Mouse (Mus musculus): ENCODE results near the gene Vmn1r21. TPM values are rescaled to one million over a fixed set of nuclear protein-coding genes. Genes with fewer than 3 reads are reported as not detected.
"Not testable (repeated sequence)": the region's sequence is repeated elsewhere in the genome, so short reads cannot be mapped to it uniquely, and the experiment has no call there.

Gene Vmn1r21
- polyA plus RNA-seq (2014; fragmentation: Nextera tagmentation; extraction: Ambion mirVana) = not detected in 2 replicates

DNA sequence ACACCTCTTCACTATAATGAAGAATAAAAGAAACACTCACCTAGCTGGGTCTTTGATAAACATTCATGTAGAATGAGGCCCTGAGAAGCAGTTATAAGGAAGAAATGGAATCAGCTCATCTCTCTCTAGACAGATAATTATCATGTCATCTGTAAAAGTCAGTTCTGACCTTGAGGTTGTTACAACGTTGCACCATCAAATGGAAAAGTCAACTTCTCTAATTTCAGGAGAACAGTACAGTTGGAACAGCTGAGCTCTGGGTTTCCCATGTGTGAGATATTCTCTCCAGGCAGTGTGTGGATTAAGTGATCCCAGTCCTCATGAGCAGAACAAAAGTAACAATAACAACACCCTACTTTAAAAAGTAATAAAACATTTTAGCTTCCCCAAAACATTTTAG lies at the start of gene Vmn1r21:
Gene Vmn1r21 (minus strand): TSS at position 58 of the 400 bp plus-strand sequence.
- no peak within 1 kb of the TSS for H3K27ac ChIP-seq (ENCODE audit: low read depth, low read length)

DNA sequence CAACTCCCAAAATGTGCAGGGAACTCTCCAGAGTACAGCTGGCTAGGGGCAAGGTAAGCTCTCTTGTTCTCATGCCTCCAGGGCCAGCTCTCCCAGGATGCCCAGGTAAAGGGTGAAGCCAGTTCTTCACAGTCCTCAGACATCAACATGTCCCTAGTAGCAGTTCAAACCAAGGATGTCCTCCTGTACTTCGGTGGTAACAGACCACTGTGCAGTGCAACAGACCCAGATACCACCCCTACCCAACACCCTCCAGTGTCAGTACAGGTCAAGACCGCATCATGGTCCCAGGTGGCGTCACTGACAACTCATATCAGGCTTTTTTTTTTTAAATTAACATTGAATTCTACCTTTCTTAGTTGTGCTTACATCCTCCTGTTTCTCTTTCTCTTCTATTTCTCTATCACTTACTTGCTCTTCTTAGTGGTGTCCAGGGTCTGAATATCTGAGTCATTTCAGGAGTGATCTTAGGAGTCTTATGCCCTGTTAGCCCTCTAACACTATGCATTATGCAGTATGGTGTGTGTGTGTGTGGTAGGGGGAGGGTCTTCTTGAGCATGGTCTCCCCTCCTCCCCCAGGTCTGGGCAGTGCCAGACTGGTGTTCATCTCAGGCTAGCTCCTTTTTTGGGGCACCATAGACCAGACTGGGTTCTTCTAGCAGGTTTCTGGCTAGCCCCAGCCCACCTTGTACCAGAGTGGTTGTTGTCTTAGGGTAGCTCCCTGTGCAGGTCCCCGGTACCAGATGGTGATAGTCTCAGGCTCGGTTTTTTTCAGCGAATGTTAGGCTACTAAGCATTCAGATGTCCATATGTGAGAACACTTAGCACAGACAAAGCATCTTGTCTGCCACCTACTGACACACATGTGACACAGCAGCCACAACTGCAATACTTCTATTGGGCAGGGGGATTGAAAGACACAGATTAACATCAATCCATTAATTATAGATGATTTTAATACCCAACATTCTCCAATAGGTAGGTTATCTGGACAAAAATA lies 9.2 kb upstream of the Vmn1r21 start:
- Histone ChIP-seq H3K9ac (ENCODE audit: low read length) (no peak overlapping the region), H3K9me3 (ENCODE audit: control insufficient read depth, low read length) (no peaks in the 10 kb centered on the region), H3K4me1 (ENCODE audit: control insufficient read depth, insufficient read depth, low read length) (no peaks in the 10 kb centered on the region), H3K4me3 (ENCODE audit: low read depth, low read length) (no peak overlapping the region), H3K27ac (ENCODE audit: low read depth, low read length) (no peak overlapping the region), H3K4me2 (ENCODE audit: low read depth) (no peak overlapping the region), H3K27me3 (ENCODE audit: control insufficient read depth, insufficient read depth, low read length) (no peaks in the 10 kb centered on the region), H3K36me3 (ENCODE audit: control insufficient read depth, insufficient read depth, low read length) (no peaks in the 10 kb centered on the region)
- DNase-seq (ENCODE audit: low spot score) = peak; percentile 33
- 57% methylated on average over 6 of the region's 6 CpGs for WGBS
- peak; percentile 89 for ATAC-seq (ENCODE audit: insufficient read depth, low FRiP score, low TSS enrichment)

More for the DNA sequence above, at the start of gene Vmn1r21:
- no peak for DNase-seq (ENCODE audit: low spot score)
- H3K36me3 ChIP-seq (ENCODE audit: control insufficient read depth, insufficient read depth, low read length) = no peaks in the 10 kb centered on the region
- H3K4me3 ChIP-seq (ENCODE audit: low read depth, low read length) = no peak within 1 kb of the TSS
- no peaks in the 10 kb centered on the region for H3K4me1 ChIP-seq (ENCODE audit: control insufficient read depth, insufficient read depth, low read length)
- no peak for ATAC-seq (ENCODE audit: insufficient read depth, low FRiP score, low TSS enrichment)
- WGBS = 54% methylated on average over 1 of the region's 1 CpGs
- no peaks in the 10 kb centered on the region for H3K27me3 ChIP-seq (ENCODE audit: control insufficient read depth, insufficient read depth, low read length)
- H3K9ac ChIP-seq (ENCODE audit: low read length) = no peak within 1 kb of the TSS
- no peaks in the 10 kb centered on the region for H3K9me3 ChIP-seq (ENCODE audit: control insufficient read depth, low read length)
- no peak within 1 kb of the TSS for H3K4me2 ChIP-seq (ENCODE audit: low read depth)

DNA sequence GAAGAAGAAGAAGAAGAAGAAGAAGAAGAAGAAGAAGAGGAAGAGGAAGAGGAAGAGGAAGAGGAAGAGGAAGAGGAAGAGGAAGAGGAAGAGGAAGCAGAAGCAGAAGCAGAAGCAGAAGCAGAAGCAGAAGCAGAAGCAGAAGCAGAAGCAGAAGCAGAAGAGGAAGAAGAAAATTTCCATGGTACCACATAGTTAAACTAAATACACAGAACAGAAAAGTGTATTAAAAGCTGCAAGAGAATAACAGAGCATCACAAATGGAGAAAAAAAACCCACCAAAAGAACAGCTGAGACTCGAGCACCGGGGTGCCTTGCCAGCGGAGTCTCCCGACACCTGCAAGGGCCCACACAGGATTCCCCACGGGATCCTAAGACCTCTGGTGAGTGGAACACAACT lies 1.0 kb upstream of the Vmn1r21 start:
- H3K4me3 ChIP-seq (ENCODE audit: low read depth, low read length); H3K9ac ChIP-seq (ENCODE audit: low read length); H3K4me2 ChIP-seq (ENCODE audit: low read depth); H3K36me3 ChIP-seq (ENCODE audit: control insufficient read depth, insufficient read depth, low read length); H3K27me3 ChIP-seq (ENCODE audit: control insufficient read depth, insufficient read depth, low read length); DNase-seq (ENCODE audit: low spot score); H3K4me1 ChIP-seq (ENCODE audit: control insufficient read depth, insufficient read depth, low read length); ATAC-seq (ENCODE audit: insufficient read depth, low FRiP score, low TSS enrichment); H3K27ac ChIP-seq (ENCODE audit: low read depth, low read length); H3K9me3 ChIP-seq (ENCODE audit: control insufficient read depth, low read length): not testable (repeated sequence)
- 91% methylated on average over 5 of the region's 5 CpGs for WGBS

DNA sequence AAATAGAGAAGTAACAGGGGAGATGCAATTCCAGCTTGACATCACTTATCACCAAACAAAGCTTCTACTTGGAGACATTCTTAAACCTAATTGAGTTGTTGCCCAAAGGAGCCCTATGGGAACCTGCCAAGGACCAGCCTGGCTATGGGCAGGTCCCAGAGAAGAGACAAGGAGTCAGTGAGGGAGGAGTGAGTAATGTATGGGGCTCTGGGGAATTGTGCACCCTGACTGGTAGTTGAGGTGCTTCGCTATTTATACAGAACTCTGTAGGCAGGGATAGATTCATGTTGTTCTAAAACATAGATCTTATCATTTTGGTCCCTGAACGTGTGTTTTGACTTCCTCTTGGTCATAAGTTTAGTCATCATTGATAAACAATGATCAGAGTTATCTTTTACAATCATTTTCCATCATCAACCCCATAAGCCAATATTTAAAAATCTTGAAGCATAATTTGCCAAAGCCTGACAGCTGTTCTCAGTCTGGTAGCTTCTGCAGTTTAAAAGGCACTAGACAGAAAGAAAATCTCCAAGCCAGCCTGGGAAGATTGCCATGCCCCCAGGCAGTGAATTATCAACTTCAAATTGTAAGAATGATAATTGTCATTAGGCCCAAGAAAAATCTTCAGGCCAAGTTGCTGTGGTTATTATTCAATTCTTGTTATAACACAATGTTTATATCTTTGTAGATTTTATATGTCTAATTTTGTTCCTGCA lies 10.3 kb downstream of the Vmn1r21 start:
- no peaks in the 10 kb centered on the region for H3K4me1 ChIP-seq (ENCODE audit: control insufficient read depth, insufficient read depth, low read length)

DNA sequence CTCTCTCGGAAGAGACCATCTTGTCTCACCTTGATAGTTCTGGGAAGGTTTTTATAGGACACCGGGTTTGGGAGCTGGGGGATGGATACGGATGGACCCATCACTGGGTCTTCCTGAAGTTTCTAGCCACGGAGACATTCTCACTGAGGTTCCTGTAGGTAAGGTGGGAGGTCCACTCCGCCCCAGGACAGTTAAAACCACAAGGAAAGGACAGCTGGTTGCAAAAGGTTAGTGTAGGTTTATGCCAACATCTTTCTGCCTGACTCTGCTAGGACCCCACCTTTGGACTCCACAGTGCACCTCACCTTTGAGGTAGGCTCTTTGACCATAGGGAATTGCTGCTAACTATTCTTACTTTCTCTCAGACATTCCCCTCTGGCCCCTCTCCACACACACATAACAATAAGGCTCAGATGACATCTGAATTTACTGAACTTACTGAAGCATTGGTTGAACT lies 24.9 kb downstream of the Vmn1r21 start:
- Histone ChIP-seq H3K4me3 (ENCODE audit: low read depth, low read length) (peak overlapping the region; percentile 94), H3K9me3 (ENCODE audit: control insufficient read depth, low read length) (no peaks in the 10 kb centered on the region), H3K9ac (ENCODE audit: low read length) (peak overlapping the region; percentile 99), H3K27ac (ENCODE audit: low read depth, low read length) (no peak overlapping the region), H3K4me1 (ENCODE audit: control insufficient read depth, insufficient read depth, low read length) (no peaks in the 10 kb centered on the region), H3K4me2 (ENCODE audit: low read depth) (peak overlapping the region; percentile 59), H3K27me3 (ENCODE audit: control insufficient read depth, insufficient read depth, low read length) (no peaks in the 10 kb centered on the region), H3K36me3 (ENCODE audit: control insufficient read depth, insufficient read depth, low read length) (no peaks in the 10 kb centered on the region)
- ATAC-seq (ENCODE audit: insufficient read depth, low FRiP score, low TSS enrichment) = 0 out of 2 replicates have a peak, but pooled peaks have one; percentile 1
- DNase-seq (ENCODE audit: low spot score) = no peak
- WGBS = 14% methylated on average over 5 of the region's 5 CpGs

More for the DNA sequence above, 10.3 kb downstream of the Vmn1r21 start:
- 67% methylated on average over 2 of the region's 2 CpGs for WGBS
- Histone ChIP-seq H3K27me3 (ENCODE audit: control insufficient read depth, insufficient read depth, low read length) (no peaks in the 10 kb centered on the region), H3K27ac (ENCODE audit: low read depth, low read length) (no peak overlapping the region), H3K9ac (ENCODE audit: low read length) (no peak overlapping the region), H3K36me3 (ENCODE audit: control insufficient read depth, insufficient read depth, low read length) (no peaks in the 10 kb centered on the region), H3K9me3 (ENCODE audit: control insufficient read depth, low read length) (no peaks in the 10 kb centered on the region), H3K4me3 (ENCODE audit: low read depth, low read length) (no peak overlapping the region), H3K4me2 (ENCODE audit: low read depth) (no peak overlapping the region)
- ATAC-seq (ENCODE audit: insufficient read depth, low FRiP score, low TSS enrichment) (no peak), DNase-seq (ENCODE audit: low spot score) (no peak)

DNA sequence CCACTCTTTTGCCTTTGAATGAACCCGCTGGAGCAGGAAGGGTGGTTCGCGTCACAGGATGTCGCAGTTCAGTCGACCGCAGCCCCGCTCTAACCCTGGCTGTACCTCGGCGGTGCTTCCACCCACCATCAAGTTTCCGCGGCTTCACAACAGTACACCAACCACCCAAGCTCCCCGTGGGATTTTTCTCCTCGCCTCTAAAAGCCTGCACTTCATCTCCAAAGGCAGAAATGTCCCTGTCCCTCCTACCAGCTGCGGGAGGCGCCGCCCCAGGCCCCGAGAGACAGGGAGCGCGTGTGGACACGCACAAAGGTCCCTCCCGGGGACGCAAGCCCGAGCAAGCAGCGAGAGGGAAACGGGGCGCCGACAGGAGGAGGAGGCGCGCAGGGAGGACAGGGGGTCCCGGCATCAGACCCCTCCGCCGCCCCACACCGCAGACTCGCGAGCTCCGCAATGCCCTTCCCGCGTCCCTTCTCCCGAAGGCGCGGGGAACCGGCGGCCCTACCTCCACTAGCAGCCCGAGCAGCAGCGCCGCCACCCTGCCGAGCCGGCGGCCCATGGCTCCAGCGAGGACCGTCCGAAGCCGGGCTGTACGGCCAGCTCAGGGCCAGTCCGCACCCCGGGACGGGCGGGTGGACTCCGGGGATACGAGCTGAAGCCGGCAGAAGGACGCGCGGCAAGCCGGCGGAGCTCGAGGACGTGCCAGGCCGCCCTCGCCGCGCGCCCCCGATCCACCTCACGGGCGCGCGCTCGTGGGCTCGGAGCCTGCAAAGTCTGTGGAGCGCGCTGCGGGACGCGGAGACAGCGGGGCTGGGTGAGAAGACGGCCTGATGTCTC lies 25.5 kb downstream of the Vmn1r21 start, which contains the start of gene Vopp1:
Gene Vopp1 (minus strand): TSS at position 738 of the 837 bp plus-strand sequence.
- Histone ChIP-seq H3K4me3 (ENCODE audit: low read depth, low read length) (peak within 1 kb of the TSS; percentile 94), H3K27me3 (ENCODE audit: control insufficient read depth, insufficient read depth, low read length) (no peaks in the 10 kb centered on the region), H3K4me1 (ENCODE audit: control insufficient read depth, insufficient read depth, low read length) (no peaks in the 10 kb centered on the region), H3K36me3 (ENCODE audit: control insufficient read depth, insufficient read depth, low read length) (no peaks in the 10 kb centered on the region), H3K4me2 (ENCODE audit: low read depth) (peak within 1 kb of the TSS; percentile 59), H3K27ac (ENCODE audit: low read depth, low read length) (peak within 1 kb of the TSS; percentile 91), H3K9me3 (ENCODE audit: control insufficient read depth, low read length) (no peaks in the 10 kb centered on the region), H3K9ac (ENCODE audit: low read length) (peak within 1 kb of the TSS; percentile 99)
- ATAC-seq (ENCODE audit: insufficient read depth, low FRiP score, low TSS enrichment) (peak; percentile 88), DNase-seq (ENCODE audit: low spot score) (peak; percentile 90)
- under 1% methylated on average over 85 of the region's 87 CpGs for WGBS

DNA sequence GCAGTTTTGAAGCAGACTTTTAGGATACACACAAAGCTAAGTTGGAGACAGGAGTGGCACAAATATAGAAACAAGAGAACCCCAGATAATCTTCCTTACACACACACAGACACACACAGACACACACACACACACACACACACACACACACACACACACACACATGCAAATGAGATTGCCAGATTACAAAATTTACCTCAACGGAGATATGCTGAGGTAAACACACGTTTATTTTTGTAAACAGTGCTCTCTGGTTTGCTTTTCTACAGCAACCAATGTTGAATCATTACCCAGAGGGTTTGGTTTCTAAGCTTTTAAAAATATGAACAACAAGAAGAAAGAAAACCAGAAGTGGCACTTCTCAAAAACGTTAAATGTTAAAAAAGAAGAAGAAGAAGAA lies 26.7 kb downstream of the Vmn1r21 start:
- H3K27me3 ChIP-seq (ENCODE audit: control insufficient read depth, insufficient read depth, low read length) = no peaks in the 10 kb centered on the region
- no peaks in the 10 kb centered on the region for H3K9me3 ChIP-seq (ENCODE audit: control insufficient read depth, low read length)
- WGBS = 41% methylated on average over 3 of the region's 3 CpGs
- H3K27ac ChIP-seq (ENCODE audit: low read depth, low read length) = no peak overlapping the region
- ATAC-seq (ENCODE audit: insufficient read depth, low FRiP score, low TSS enrichment) (no peak), DNase-seq (ENCODE audit: low spot score) (no peak)
- H3K9ac ChIP-seq (ENCODE audit: low read length) = no peak overlapping the region
- no peaks in the 10 kb centered on the region for H3K36me3 ChIP-seq (ENCODE audit: control insufficient read depth, insufficient read depth, low read length)
- H3K4me3 ChIP-seq (ENCODE audit: low read depth, low read length) = peak overlapping the region; percentile 94; the same call in 1 of the 2 replicates
- peak overlapping the region; percentile 38 for H3K4me2 ChIP-seq (ENCODE audit: low read depth)
- no peaks in the 10 kb centered on the region for H3K4me1 ChIP-seq (ENCODE audit: control insufficient read depth, insufficient read depth, low read length)
